In the genomic region with DNA sequence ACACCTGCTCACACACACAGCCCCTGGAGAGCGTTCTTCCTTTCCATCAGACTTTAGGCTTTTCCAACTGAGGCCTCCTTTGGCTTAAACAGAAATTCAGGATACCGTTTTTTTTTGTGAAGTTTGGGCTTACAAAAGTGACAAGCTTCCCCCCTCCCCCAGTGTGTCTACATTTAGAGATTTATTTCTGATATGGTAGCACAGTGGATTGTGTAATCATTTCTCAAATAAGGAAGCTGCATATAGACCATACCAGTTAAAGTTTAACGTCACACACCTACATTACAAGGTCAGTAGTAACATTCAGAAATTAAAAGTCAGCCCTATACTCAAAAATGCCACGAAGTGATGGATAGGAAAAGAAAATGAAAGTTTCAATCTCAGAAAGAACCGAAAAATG, we compare ENCODE assay signal across 24 mouse cellular contexts. TPM values are rescaled to one million over a fixed set of nuclear protein-coding genes. Genes with fewer than 3 reads are reported as not detected.
DNase-seq lines count a peak whose midpoint lies in the region; ATAC-seq lines count a peak whose summit lies in the region.
"Had no signal": no experiment of that assay in that cellular context is flagged by ENCODE, and none has a peak within 500 bp of the region (broad histone marks: within the 10 kb centered on the region; RNA-seq: fewer than 3 reads in every experiment).

No protein-coding gene starts in this region.

- no peak for ATAC-seq in kidney, embryonic 15.5 days (replicated peaks; ENCODE audit: low FRiP score)
- ATAC-seq in granulocyte monocyte progenitor cell, adult 5-6 weeks (replicated peaks; ENCODE audit: poor library complexity, severe bottlenecking): peak; percentile 59
- peak; percentile 49 for ATAC-seq in megakaryocyte, adult 5-6 weeks (ENCODE audit: poor library complexity, severe bottlenecking)
- ATAC-seq in hindbrain, embryonic 14.5 days (ENCODE audit: low FRiP score): no peak
- ATAC-seq: CD4-positive, CD25-positive, alpha-beta regulatory T cell, adult 4 months; forebrain, embryonic 15.5 days; inflammation-experienced regulatory T-cells, adult 6 months had no signal

- no peaks in the 10 kb centered on the region for H3K27me3 ChIP-seq in kidney, embryonic 15.5 days
- no peaks in the 10 kb centered on the region for H3K27me3 ChIP-seq in hindbrain, embryonic 14.5 days (ENCODE audit: control insufficient read depth, insufficient read depth, low read length)
- H3K27me3 ChIP-seq: embryonic facial prominence, embryonic 15.5 days; forebrain, embryonic 15.5 days; hindbrain, embryonic 12.5 days; limb, embryonic 13.5 days had no signal

- peak overlapping the region; percentile 60 for H3K27ac ChIP-seq in kidney, embryonic 15.5 days
- no peak overlapping the region for H3K27ac ChIP-seq in hindbrain, embryonic 14.5 days
- H3K27ac ChIP-seq: embryonic facial prominence, embryonic 15.5 days; forebrain, embryonic 15.5 days; hindbrain, embryonic 12.5 days; kidney, postnatal 0 days; limb, embryonic 13.5 days had no signal

- no peak overlapping the region for H3K4me2 ChIP-seq in kidney, embryonic 15.5 days
- no peak overlapping the region for H3K4me2 ChIP-seq in hindbrain, embryonic 14.5 days (replicated peaks)
- H3K4me2 ChIP-seq: embryonic facial prominence, embryonic 15.5 days; forebrain, embryonic 15.5 days; heart, embryonic 11.5 days; hindbrain, embryonic 12.5 days; limb, embryonic 13.5 days had no signal

- peaks cover 35% of the 10 kb centered on the region for H3K4me1 ChIP-seq in kidney, embryonic 15.5 days
- no peaks in the 10 kb centered on the region for H3K4me1 ChIP-seq in hindbrain, embryonic 14.5 days (replicated peaks; ENCODE audit: control insufficient read depth, insufficient read depth, low read length)
- H3K4me1 ChIP-seq: embryonic facial prominence, embryonic 15.5 days; forebrain, embryonic 15.5 days; hindbrain, embryonic 12.5 days had no signal

- no peak for DNase-seq in kidney, adult 11 months
- DNase-seq in 416B (ENCODE audit: low read depth) (peak; percentile 76), adipocyte (ENCODE audit: low spot score) (no peak)
- no peak for DNase-seq in frontal cortex, postnatal 14 days (ENCODE audit: low spot score in 2 of 2)
- no peak for DNase-seq in hindbrain, embryonic 14.5 days (ENCODE audit: low spot score)
- DNase-seq: adrenal gland, adult 2 months; cerebellum, adult 8-10 months; gastrocnemius, postnatal 10 days; heart, adult 11 months; heart, postnatal 10 days; layer of hippocampus, adult 9-11 months; lung, adult 2 months; lung, postnatal 14 days had no signal

- H3K36me3 ChIP-seq in kidney, embryonic 15.5 days: peaks cover 9% of the 10 kb centered on the region
- no peaks in the 10 kb centered on the region for H3K36me3 ChIP-seq in hindbrain, embryonic 14.5 days (replicated peaks; ENCODE audit: control insufficient read depth, insufficient read depth)
- H3K36me3 ChIP-seq: forebrain, embryonic 15.5 days; hindbrain, embryonic 12.5 days had no signal

- WGBS in kidney, embryonic 15.5 days: 71% methylated on average over 5 of the region's 5 CpGs
- 85% methylated on average over 5 of the region's 5 CpGs for WGBS in hindbrain, embryonic 14.5 days

- H3K9ac ChIP-seq in kidney, embryonic 15.5 days: no peak overlapping the region
- no peak overlapping the region for H3K9ac ChIP-seq in hindbrain, embryonic 14.5 days
- H3K9ac ChIP-seq: embryonic facial prominence, embryonic 15.5 days; forebrain, embryonic 15.5 days; hindbrain, embryonic 12.5 days; limb, embryonic 13.5 days had no signal

- no peaks in the 10 kb centered on the region for H3K9me3 ChIP-seq in kidney, embryonic 15.5 days (replicated peaks)
- no peaks in the 10 kb centered on the region for H3K9me3 ChIP-seq in hindbrain, embryonic 14.5 days (ENCODE audit: control insufficient read depth, low read length)
- H3K9me3 ChIP-seq: embryonic facial prominence, embryonic 15.5 days; forebrain, embryonic 15.5 days; hindbrain, embryonic 12.5 days; limb, embryonic 13.5 days had no signal

- H3K4me3 ChIP-seq in kidney, embryonic 15.5 days (replicated peaks): no peak overlapping the region
- H3K4me3 ChIP-seq in hindbrain, embryonic 14.5 days (replicated peaks; ENCODE audit: low read length): no peak overlapping the region
- H3K4me3 ChIP-seq: embryonic facial prominence, embryonic 15.5 days; forebrain, embryonic 15.5 days; hindbrain, embryonic 12.5 days; limb, embryonic 13.5 days had no signal

RNA-seq across cellular contexts. Expression of gene Itpr3, which starts 24.8 kb away (rescaled TPM):
- polyA plus RNA-seq in kidney, embryonic 15.5 days (2015; fragmentation: Nextera tagmentation; extraction: Ambion mirVana): 7.4 and 8.3 TPM in 2 replicates
- 4.0 and 8.5 TPM in 2 replicates for total RNA-seq in granulocyte monocyte progenitor cell, adult 5-6 weeks (2014; fragmentation: Nextera tagmentation)
- total RNA-seq in granulocyte monocyte progenitor cell, adult 5-6 weeks (2017): 6.1 and 6.5 TPM in 2 replicates
- total RNA-seq in megakaryocyte, adult 5-6 weeks (2015): 5.9 and 6.2 TPM in 2 replicates
- total RNA-seq in megakaryocyte, adult 5-6 weeks (2017): 10.9 and 12.2 TPM in 2 replicates
- 1.2 and 1.8 TPM in 2 replicates for polyA plus RNA-seq in hindbrain, embryonic 14.5 days (2014; fragmentation: Nextera tagmentation; extraction: Ambion mirVana)

RNA-seq across cellular contexts. Expression of gene Uqcc2, which starts 51.8 kb away (rescaled TPM):
- 297 and 300 TPM in 2 replicates for polyA plus RNA-seq in kidney, embryonic 15.5 days (2015; fragmentation: Nextera tagmentation; extraction: Ambion mirVana)
- total RNA-seq in granulocyte monocyte progenitor cell, adult 5-6 weeks (2014; fragmentation: Nextera tagmentation): 142 and 196 TPM in 2 replicates
- 166 and 171 TPM in 2 replicates for total RNA-seq in granulocyte monocyte progenitor cell, adult 5-6 weeks (2017)
- 92.0 and 94.4 TPM in 2 replicates for total RNA-seq in megakaryocyte, adult 5-6 weeks (2015)
- 88.7 and 110 TPM in 2 replicates for total RNA-seq in megakaryocyte, adult 5-6 weeks (2017)
- polyA plus RNA-seq in hindbrain, embryonic 14.5 days (2014; fragmentation: Nextera tagmentation; extraction: Ambion mirVana): 359 and 406 TPM in 2 replicates

RNA-seq across cellular contexts. Expression of gene Bak1, which starts 53.1 kb away (rescaled TPM):
- polyA plus RNA-seq in kidney, embryonic 15.5 days (2015; fragmentation: Nextera tagmentation; extraction: Ambion mirVana): 7.1 and 8.5 TPM in 2 replicates
- 137 and 143 TPM in 2 replicates for total RNA-seq in granulocyte monocyte progenitor cell, adult 5-6 weeks (2014; fragmentation: Nextera tagmentation)
- total RNA-seq in granulocyte monocyte progenitor cell, adult 5-6 weeks (2017): 55.9 and 59.2 TPM in 2 replicates
- 115 and 120 TPM in 2 replicates for total RNA-seq in megakaryocyte, adult 5-6 weeks (2015)
- 70.4 and 71.5 TPM in 2 replicates for total RNA-seq in megakaryocyte, adult 5-6 weeks (2017)
- 5.9 and 6.9 TPM in 2 replicates for polyA plus RNA-seq in hindbrain, embryonic 14.5 days (2014; fragmentation: Nextera tagmentation; extraction: Ambion mirVana)

Comparison
In these comparisons a context has a peak if more than half of its experiments do, and no peak if none do; other contexts are left out.
1. ATAC-seq: peak in granulocyte monocyte progenitor cell, adult 5-6 weeks (single experiment) and megakaryocyte, adult 5-6 weeks (single experiment); none in kidney, embryonic 15.5 days (single experiment) and hindbrain, embryonic 14.5 days (single experiment).